ENCODE assay signal across 19 mouse cellular contexts in genomic region chr11:109232811-109233210, GRCm38 (mm10).
"Had no signal": no experiment of that assay in that cellular context is flagged by ENCODE, and none has a peak within 500 bp of the region (broad histone marks: within the 10 kb centered on the region; RNA-seq: fewer than 3 reads in every experiment).

No protein-coding gene starts in this region.

- H3K4me2 ChIP-seq: liver, embryonic 15.5 days; lung, embryonic 15.5 days; midbrain, embryonic 12.5 days; midbrain, embryonic 15.5 days; neural tube, embryonic 12.5 days had no signal

- H3K9ac ChIP-seq: liver, embryonic 15.5 days; liver, postnatal 0 days; lung, embryonic 15.5 days; midbrain, embryonic 12.5 days; midbrain, embryonic 15.5 days; neural tube, embryonic 12.5 days had no signal

- ATAC-seq: liver, postnatal 0 days; lung, postnatal 0 days; midbrain, embryonic 15.5 days had no signal

- H3K27ac ChIP-seq: liver, embryonic 15.5 days; lung, embryonic 15.5 days; macrophage; midbrain, embryonic 12.5 days; midbrain, embryonic 15.5 days; neural tube, embryonic 12.5 days had no signal

- H3K4me3 ChIP-seq: liver, embryonic 15.5 days; lung, embryonic 15.5 days; megakaryocyte, embryonic 14.5 days; midbrain, embryonic 12.5 days; midbrain, embryonic 15.5 days; neural tube, embryonic 12.5 days had no signal

- DNase-seq: liver, postnatal 0 days; lung, adult 2 months; lung, postnatal 14 days; lung, postnatal 36 days; right cerebral cortex, adult 18-20 months; right cerebral cortex, postnatal 25 days; right cerebral cortex, postnatal 4 days; spleen, adult 18-20 months; thymus, adult 18-20 months; thymus, postnatal 14 days; thymus, postnatal 36 days had no signal

- H3K36me3 ChIP-seq: liver, embryonic 15.5 days; lung, embryonic 15.5 days; midbrain, embryonic 12.5 days; midbrain, embryonic 15.5 days; neural tube, embryonic 12.5 days had no signal

- H3K4me1 ChIP-seq: liver, embryonic 15.5 days; lung, embryonic 15.5 days; megakaryocyte, embryonic 14.5 days; neural tube, embryonic 12.5 days had no signal

- H3K9me3 ChIP-seq: liver, embryonic 15.5 days; lung, embryonic 15.5 days; megakaryocyte, embryonic 14.5 days; midbrain, embryonic 12.5 days; midbrain, embryonic 15.5 days; neural tube, embryonic 12.5 days had no signal

- H3K27me3 ChIP-seq: liver, embryonic 15.5 days; lung, embryonic 15.5 days; midbrain, embryonic 12.5 days; midbrain, embryonic 15.5 days; neural tube, embryonic 12.5 days had no signal
